Mouse (Mus musculus) kidney, embryonic 14.5 days (tissue): ENCODE data around the gene Aoc3. TPM values are rescaled to one million over a fixed set of nuclear protein-coding genes. Genes with fewer than 3 reads are reported as not detected.

Source experiments
- ATAC-seq: fragments of 200-750 bp; cut with Nextera tagmentation; 2 replicates; pipeline ENCODE4 v1.8.0; 2017; ENCODE audit warnings: moderate number of reproducible peaks, mild to moderate bottlenecking, moderate TSS enrichment, moderate library complexity; ENCODE audit not compliant: low FRiP score, low TSS enrichment
- H3K27ac ChIP-seq: fragments of 300-500 bp; sonication (generic); 2 replicates; pipeline ENCODE4 v1.5.1; 2014; ENCODE audit warnings: low read depth, mild to moderate bottlenecking, low read length, moderate library complexity, mixed read lengths
- H3K27me3 ChIP-seq: fragments of 300-500 bp; sonication (generic); 2 replicates; pipeline ENCODE4 v1.6.1; 2014; ENCODE audit warnings: mild to moderate bottlenecking, low read length; ENCODE audit not compliant: control insufficient read depth, insufficient read depth
- H3K36me3 ChIP-seq: fragments of 300-500 bp; sonication (generic); 2 replicates; pipeline ENCODE4 v1.6.1; 2014; ENCODE audit warnings: low read length, mixed read lengths; ENCODE audit not compliant: control insufficient read depth, insufficient read depth
- H3K4me1 ChIP-seq: fragments of 300-500 bp; sonication (generic); 2 replicates; pipeline ENCODE4 v1.6.1; 2014; ENCODE audit warnings: low read length, mixed read lengths; ENCODE audit not compliant: control insufficient read depth, insufficient read depth
- H3K4me2 ChIP-seq: fragments of 300-500 bp; sonication (generic); replicated peaks from 2 replicates; pipeline ENCODE4 v1.6.1; 2014; ENCODE audit warnings: low read depth, mild to moderate bottlenecking, low read length
- H3K4me3 ChIP-seq: fragments of 300-500 bp; sonication (generic); 2 replicates; pipeline ENCODE4 v1.5.1; 2014; ENCODE audit warnings: mild to moderate bottlenecking, low read length
- H3K9ac ChIP-seq: fragments of 300-500 bp; sonication (generic); 2 replicates; pipeline ENCODE4 v1.6.1; 2014; ENCODE audit warnings: low read depth, mild to moderate bottlenecking, low read length, moderate library complexity
- H3K9me3 ChIP-seq: fragments of 300-500 bp; sonication (generic); 2 replicates; pipeline ENCODE4 v1.6.1; 2016; ENCODE audit warnings: low read length; ENCODE audit not compliant: control insufficient read depth
- WGBS: fragments of 180-500 bp; shearing (Covaris S2); extraction: QIAGEN DNeasy Blood & Tissue Kit; methylation state at CpG from one replicate; pipeline ENCODE4 v1.1.7; 2014; 5-methylcytosine and 5-hydroxymethylcytosine counted together
- polyA plus RNA-seq: library from polyadenylated mRNA; unstranded; fragments of >200 nt; fragmentation: Nextera tagmentation; extraction: Ambion mirVana; gene quantifications from 2 replicates; pipeline ENCODE4 v1.2.1, GENCODE M21; 2014

Aoc3 gene
- 0.23 and 0.37 TPM in 2 replicates for polyA plus RNA-seq

- Histone ChIP-seq H3K4me3 (no peak within 1 kb of the TSS), H3K27me3 (no peaks in the 10 kb centered on the region), H3K36me3 (peaks cover 5% of the 10 kb centered on the region; the same call in 1 of the 2 replicates), H3K27ac (no peak within 1 kb of the TSS), H3K9me3 (no peaks in the 10 kb centered on the region), H3K4me2 (no peak within 1 kb of the TSS), H3K4me1 (0 out of 2 replicates have a peak, but pooled peaks cover 6% of the 10 kb centered on the region), H3K9ac (no peak within 1 kb of the TSS)
- no peak for ATAC-seq
- 72% methylated on average over 7 of the region's 7 CpGs for WGBS
Measured at GRCm38 (mm10) chr11:101330371-101330924, at the start of gene Aoc3. TSS of gene Aoc3 (plus strand) at chr11:101330605.

- peaks cover 44% of the 10 kb centered on the region for H3K4me1 ChIP-seq
- WGBS: 14% methylated on average over 7 of the region's 7 CpGs
- H3K27ac ChIP-seq: no peak overlapping the region
- H3K9ac ChIP-seq: no peak overlapping the region
- H3K4me3 ChIP-seq: no peak overlapping the region
- ATAC-seq: no peak
- peaks cover 5% of the 10 kb centered on the region; the same call in 1 of the 2 replicates for H3K36me3 ChIP-seq
- no peak overlapping the region for H3K4me2 ChIP-seq
- no peaks in the 10 kb centered on the region for H3K9me3 ChIP-seq
- no peaks in the 10 kb centered on the region for H3K27me3 ChIP-seq
Measured at GRCm38 (mm10) chr11:101280837-101281236, 49.6 kb upstream of the Aoc3 start.

- H3K4me3 ChIP-seq: no peak overlapping the region
- H3K36me3 ChIP-seq: peaks cover 6% of the 10 kb centered on the region; the same call in 1 of the 2 replicates
- peak overlapping the region; percentile 43; the same call in 1 of the 2 replicates for H3K27ac ChIP-seq
- no peak overlapping the region for H3K4me2 ChIP-seq
- no peaks in the 10 kb centered on the region for H3K9me3 ChIP-seq
- H3K9ac ChIP-seq: no peak overlapping the region
- ATAC-seq: peak; percentile 33
- H3K27me3 ChIP-seq: no peaks in the 10 kb centered on the region
- 25% methylated on average over 5 of the region's 5 CpGs for WGBS
- peaks cover 24% of the 10 kb centered on the region for H3K4me1 ChIP-seq
Measured at GRCm38 (mm10) chr11:101282896-101283295, 47.5 kb upstream of the Aoc3 start.

GRCm38 (mm10) chr11:101283805-101284204, 46.6 kb upstream of the Aoc3 start:
- Histone ChIP-seq H3K9ac (no peak overlapping the region), H3K4me3 (no peak overlapping the region), H3K9me3 (no peaks in the 10 kb centered on the region), H3K4me1 (peaks cover 19% of the 10 kb centered on the region), H3K36me3 (peaks cover 16% of the 10 kb centered on the region; the same call in 1 of the 2 replicates), H3K27ac (peak overlapping the region; percentile 71; the same call in 1 of the 2 replicates), H3K4me2 (no peak overlapping the region), H3K27me3 (no peaks in the 10 kb centered on the region)
- ATAC-seq: no peak
- 47% methylated on average over 4 of the region's 4 CpGs for WGBS

- 88% methylated on average over 9 of the region's 9 CpGs for WGBS
Measured at GRCm38 (mm10) chr11:101287306-101287705, 43.1 kb upstream of the Aoc3 start.

GRCm38 (mm10) chr11:101291231-101291630, 39.2 kb upstream of the Aoc3 start:
- no peaks in the 10 kb centered on the region for H3K9me3 ChIP-seq
- H3K4me2 ChIP-seq: no peak overlapping the region
- H3K4me3 ChIP-seq: no peak overlapping the region
- WGBS: 94% methylated on average over 8 of the region's 8 CpGs
- no peak overlapping the region for H3K27ac ChIP-seq
- H3K36me3 ChIP-seq: peaks cover 74% of the 10 kb centered on the region
- H3K9ac ChIP-seq: no peak overlapping the region
- H3K4me1 ChIP-seq: no peaks in the 10 kb centered on the region
- H3K27me3 ChIP-seq: no peaks in the 10 kb centered on the region
- no peak for ATAC-seq

More at GRCm38 (mm10) chr11:101287306-101287705, 43.1 kb upstream of the Aoc3 start:
- no peak for ATAC-seq
- Histone ChIP-seq H3K4me1 (peaks cover 3% of the 10 kb centered on the region; the same call in 1 of the 2 replicates), H3K9me3 (no peaks in the 10 kb centered on the region), H3K27ac (no peak overlapping the region), H3K27me3 (no peaks in the 10 kb centered on the region), H3K4me3 (no peak overlapping the region), H3K36me3 (peaks cover 44% of the 10 kb centered on the region), H3K9ac (no peak overlapping the region), H3K4me2 (no peak overlapping the region)

- no peak overlapping the region for H3K4me3 ChIP-seq
- no peak overlapping the region for H3K27ac ChIP-seq
- no peak for ATAC-seq
- H3K9ac ChIP-seq: no peak overlapping the region
- H3K4me1 ChIP-seq: no peaks in the 10 kb centered on the region
- H3K36me3 ChIP-seq: peaks cover 71% of the 10 kb centered on the region
- H3K9me3 ChIP-seq: no peaks in the 10 kb centered on the region
- 98% methylated on average over 8 of the region's 8 CpGs for WGBS
- no peaks in the 10 kb centered on the region for H3K27me3 ChIP-seq
- no peak overlapping the region for H3K4me2 ChIP-seq
Measured at GRCm38 (mm10) chr11:101295191-101295590, 35.2 kb upstream of the Aoc3 start.

GRCm38 (mm10) chr11:101300881-101301280, 29.5 kb upstream of the Aoc3 start:
- Histone ChIP-seq H3K4me2 (peak overlapping the region; percentile 97), H3K9me3 (no peaks in the 10 kb centered on the region), H3K4me3 (peak overlapping the region; percentile 93), H3K36me3 (peaks cover 23% of the 10 kb centered on the region), H3K4me1 (peaks cover 9% of the 10 kb centered on the region), H3K9ac (peak overlapping the region; percentile 85), H3K27me3 (no peaks in the 10 kb centered on the region), H3K27ac (no peak overlapping the region)
- no peak for ATAC-seq
- WGBS: 71% methylated on average over 7 of the region's 7 CpGs

GRCm38 (mm10) chr11:101301299-101302003, 29.0 kb upstream of the Aoc3 start:
- H3K9me3 ChIP-seq: no peaks in the 10 kb centered on the region
- H3K36me3 ChIP-seq: peaks cover 19% of the 10 kb centered on the region
- no peaks in the 10 kb centered on the region for H3K27me3 ChIP-seq
- peak; percentile 11; the same call in 1 of the 2 replicates for ATAC-seq
- peak overlapping the region; percentile 85 for H3K9ac ChIP-seq
- peak overlapping the region; percentile 61 for H3K27ac ChIP-seq
- peaks cover 9% of the 10 kb centered on the region for H3K4me1 ChIP-seq
- H3K4me2 ChIP-seq: peak overlapping the region; percentile 97
- H3K4me3 ChIP-seq: peak overlapping the region; percentile 93
- WGBS: 16% methylated on average over 26 of the region's 26 CpGs
